Mouse (Mus musculus): ENCODE measurements around the gene Slc32a1.

The Slc32a1 gene

DNA sequence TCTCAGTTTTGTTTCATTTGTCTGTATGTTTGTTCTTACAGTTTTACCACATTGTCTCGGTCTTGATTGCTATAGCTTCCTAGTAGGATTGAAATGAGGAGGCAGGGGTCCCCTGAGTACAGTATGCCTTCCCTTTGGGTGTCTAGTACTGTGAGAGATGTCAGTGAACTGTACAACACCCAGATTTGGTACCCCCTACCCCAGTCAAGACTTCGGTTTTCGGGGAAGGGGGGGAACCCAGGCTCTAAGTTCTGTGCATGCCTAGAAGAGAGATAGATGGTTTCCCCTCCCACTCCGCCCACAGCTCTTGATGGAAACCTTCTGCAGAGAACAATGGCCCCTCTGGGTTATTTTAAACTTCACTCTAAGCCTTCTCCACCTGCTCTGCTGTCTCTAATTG is 54.5 kb downstream of the Slc32a1 start, which contains the start of gene Ppp1r16b:
TSS of gene Ppp1r16b (plus strand) at position 301 of the 400 bp plus-strand sequence.
- no peak for DNase-seq (ENCODE audit: low spot score)

Measured in adipocyte (in vitro differentiated cells).